8 mouse cellular contexts compared by ENCODE assay signal in genomic region chr16:45095561-45096482, GRCm38 (mm10). TPM values are rescaled to one million over a fixed set of nuclear protein-coding genes. Genes with fewer than 3 reads are reported as not detected.
A peak's percentile ranks its signal among the peaks of the same experiment; 100 is the strongest.
DNase-seq lines count a peak whose midpoint lies in the region; ATAC-seq and TF ChIP-seq lines count a peak whose summit lies in the region.

No protein-coding gene starts in this region.

- no peak for ATAC-seq in heart, embryonic 12.5 days (ENCODE audit: insufficient number of reproducible peaks, low FRiP score)
- ATAC-seq in liver, postnatal 0 days = no peak

- WGBS in heart, embryonic 12.5 days = 84% methylated on average over 26 of the region's 26 CpGs
- 63% methylated on average over 26 of the region's 26 CpGs for WGBS in liver, postnatal 0 days (ENCODE audit: insufficient replicate concordance)

- no peaks in the 10 kb centered on the region for H3K9me3 ChIP-seq in heart, embryonic 12.5 days (replicated peaks)
- no peaks in the 10 kb centered on the region for H3K9me3 ChIP-seq in liver, postnatal 0 days (ENCODE audit: low read length)

- H3K9ac ChIP-seq in heart, embryonic 12.5 days = 0 out of 2 replicates have a peak overlapping the region, but pooled peaks have one; percentile 13
- H3K9ac ChIP-seq in liver, postnatal 0 days (replicated peaks) = no peak overlapping the region

- peak overlapping the region; percentile 59; the same call in 1 of the 2 replicates for H3K27ac ChIP-seq in layer of hippocampus, adult 2 months
- H3K27ac ChIP-seq in heart, embryonic 12.5 days (ENCODE audit: poor library complexity, severe bottlenecking) = 0 out of 2 replicates have a peak overlapping the region, but pooled peaks have one; percentile 97
- H3K27ac ChIP-seq in liver, postnatal 0 days (ENCODE audit: low read depth) = peak overlapping the region; percentile 69

- H3K36me3 ChIP-seq in heart, embryonic 12.5 days = peaks cover 6% of the 10 kb centered on the region; the same call in 1 of the 2 replicates
- H3K36me3 ChIP-seq in liver, postnatal 0 days (replicated peaks; ENCODE audit: insufficient read depth, low read length) = no peaks in the 10 kb centered on the region

- peak; percentile 14 for DNase-seq in cerebellum, adult 9-11 months
- no peak for DNase-seq in cerebellum, adult 11-12 months
- DNase-seq in layer of hippocampus, adult 2 months (ENCODE audit: low spot score in 2 of 2) = peak in 1 of 2 experiments; percentile 32
- DNase-seq in layer of hippocampus, postnatal 25 days (ENCODE audit: extremely low spot score in 1 of 2, low spot score in 1 of 2) = no peak
- DNase-seq in liver, postnatal 0 days = peak; percentile 34
- DNase-seq in adrenal gland, postnatal 10 days = no peak
- DNase-seq in yolk sac, embryonic 10.5 days (ENCODE audit: low spot score) = no peak

- no peak; the same call in 1 of the 2 replicates for TF ChIP-seq CTCF in layer of hippocampus, adult 2 months (conservative IDR thresholded peaks at IDR 0.05)
- TF ChIP-seq CTCF in liver, postnatal 0 days (IDR thresholded peaks at IDR 0.05; ENCODE audit: low read depth) = no peak

- no peaks in the 10 kb centered on the region for H3K27me3 ChIP-seq in heart, embryonic 12.5 days (replicated peaks)
- no peaks in the 10 kb centered on the region for H3K27me3 ChIP-seq in liver, postnatal 0 days (ENCODE audit: insufficient read depth, low read length)

- H3K4me2 ChIP-seq in heart, embryonic 12.5 days = peak overlapping the region; percentile 87
- peak overlapping the region; percentile 56 for H3K4me2 ChIP-seq in liver, postnatal 0 days (ENCODE audit: low read depth, low read length)

- peak overlapping the region; percentile 41 for H3K4me3 ChIP-seq in layer of hippocampus, adult 2 months
- peak overlapping the region; percentile 62 for H3K4me3 ChIP-seq in heart, embryonic 12.5 days
- peak overlapping the region; percentile 9 for H3K4me3 ChIP-seq in liver, postnatal 0 days (ENCODE audit: low read depth, low read length)

- TF ChIP-seq EP300 in liver, postnatal 0 days (IDR thresholded peaks at IDR 0.05; ENCODE audit: low read depth) = no peak

- peaks cover 63% of the 10 kb centered on the region for H3K4me1 ChIP-seq in heart, embryonic 12.5 days (replicated peaks)
- H3K4me1 ChIP-seq in liver, postnatal 0 days (ENCODE audit: insufficient read depth) = no peaks in the 10 kb centered on the region

RNA-seq across cellular contexts. Expression of gene Ccdc80, which starts 2.6 kb away (rescaled TPM):
- 1 to 10 TPM; 3.1 to 3.8 TPM for total RNA-seq in layer of hippocampus, adult 2 months (2021)
- 1 to 10 TPM; 3.9 to 4.0 TPM for total RNA-seq in layer of hippocampus, postnatal 25 days (2021)
- polyA plus RNA-seq in heart, embryonic 12.5 days (2016; fragmentation: Nextera tagmentation; extraction: Ambion mirVana) = 102 TPM in 2 replicates
- polyA plus RNA-seq in liver, postnatal 0 days (2015; fragmentation: Nextera tagmentation; extraction: Ambion mirVana) = 21.0 and 27.2 TPM in 2 replicates
- 10 to 100 TPM; 60.7 to 82.4 TPM for total RNA-seq in adrenal gland, postnatal 10 days (2021)

Comparison
In these comparisons a context has a peak if more than half of its experiments do, and no peak if none do; other contexts are left out.
1. DNase-seq: peak in cerebellum, adult 9-11 months (single experiment) and liver, postnatal 0 days (single experiment); none in cerebellum, adult 11-12 months (single experiment), layer of hippocampus, postnatal 25 days (0 of 2), adrenal gland, postnatal 10 days (single experiment) and yolk sac, embryonic 10.5 days (single experiment).
2. H3K4me3 ChIP-seq: peak in every context shown above with its lines; median percentile 62 in heart, embryonic 12.5 days; 41 in layer of hippocampus, adult 2 months; 9 in liver, postnatal 0 days.
3. RNA of gene Ccdc80, which starts 2.6 kb away (total RNA-seq): 60.7 to 82.4 TPM in adrenal gland, postnatal 10 days; 3.9 to 4.0 TPM in layer of hippocampus, postnatal 25 days and 3.1 to 3.8 TPM in layer of hippocampus, adult 2 months; every median in the first group is over 10 times any median in the second.
4. Peak in every context shown above with its lines, with median percentiles within 50 percentile points of each other: H3K27ac ChIP-seq.